ENCODE assay signal across 8 mouse cellular contexts in the genomic region with DNA sequence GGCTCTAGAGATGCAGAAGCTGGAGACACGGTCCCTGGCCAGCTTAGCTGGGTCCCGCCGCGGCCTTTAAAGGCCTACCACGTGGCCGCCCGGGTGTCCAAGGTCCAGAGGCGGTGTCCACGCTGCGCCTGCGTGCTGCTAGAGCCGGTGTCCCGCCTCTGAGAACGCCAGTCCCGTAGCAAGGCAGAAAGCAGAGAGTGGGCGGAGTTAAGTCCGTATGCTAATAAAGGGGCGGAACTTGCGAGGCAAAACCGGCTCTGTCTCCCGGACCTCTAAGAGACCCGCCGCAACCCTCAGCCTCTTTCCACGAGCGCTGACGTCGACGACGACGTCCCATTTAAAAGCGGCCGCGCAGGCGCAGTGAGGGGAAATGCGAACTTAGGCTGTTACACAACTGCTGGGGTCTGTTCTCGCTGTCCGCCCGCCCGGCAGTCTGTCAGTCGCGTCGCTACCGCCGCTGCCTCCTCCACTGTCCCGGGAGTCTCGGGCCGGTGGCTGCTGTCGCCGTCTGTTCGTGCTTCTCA. TPM values are rescaled to one million over a fixed set of nuclear protein-coding genes. Genes with fewer than 3 reads are reported as not detected.
A peak's percentile ranks its signal among the peaks of the same experiment; 100 is the strongest.
DNase-seq lines count a peak whose midpoint lies in the region; ATAC-seq and TF ChIP-seq lines count a peak whose summit lies in the region.

Gene Top1, plus strand, starts transcription at position 275 of the 524 bp plus-strand sequence.

- DNase-seq in c-Kit-positive CD71-positive TER-119-positive erythroid progenitor cells, embryonic 14.5 days (ENCODE audit: low spot score), result peak; percentile 99
- DNase-seq in heart, postnatal 0 days (ENCODE audit: low spot score), result peak; percentile 100
- DNase-seq in kidney, postnatal 4 days, result peak; percentile 99

- TF ChIP-seq POLR2A in testis, adult 2 months (IDR thresholded peaks at IDR 0.05; ENCODE audit: control insufficient read depth, low read depth, low read length), result peak; percentile 98

- H3K4me1 ChIP-seq in E14TG2a.4 (replicated peaks; ENCODE audit: low read depth, low read length), result peaks cover 29% of the 10 kb centered on the region
- peaks cover 24% of the 10 kb centered on the region for H3K4me1 ChIP-seq in forebrain, embryonic 12.5 days
- peaks cover 15% of the 10 kb centered on the region for H3K4me1 ChIP-seq in heart, postnatal 0 days (ENCODE audit: control insufficient read depth, insufficient read depth)
- H3K4me1 ChIP-seq in liver, embryonic 16.5 days (ENCODE audit: control insufficient read depth, low read depth, low read length), result peaks cover 18% of the 10 kb centered on the region
- peaks cover 25% of the 10 kb centered on the region for H3K4me1 ChIP-seq in neural tube, embryonic 13.5 days (replicated peaks)
- peaks cover 7% of the 10 kb centered on the region for H3K4me1 ChIP-seq in testis, adult 2 months (ENCODE audit: control insufficient read depth, insufficient read depth, low read length)

- peaks cover 45% of the 10 kb centered on the region for H3K9me3 ChIP-seq in E14TG2a.4 (ENCODE audit: low read length)
- no peaks in the 10 kb centered on the region for H3K9me3 ChIP-seq in forebrain, embryonic 12.5 days
- no peaks in the 10 kb centered on the region for H3K9me3 ChIP-seq in heart, postnatal 0 days (replicated peaks; ENCODE audit: control insufficient read depth, low read length)
- H3K9me3 ChIP-seq in liver, embryonic 16.5 days (replicated peaks; ENCODE audit: control insufficient read depth, low read length), result no peaks in the 10 kb centered on the region
- H3K9me3 ChIP-seq in neural tube, embryonic 13.5 days, result no peaks in the 10 kb centered on the region

- H3K4me2 ChIP-seq in forebrain, embryonic 12.5 days, result peak within 1 kb of the TSS; percentile 81
- H3K4me2 ChIP-seq in heart, postnatal 0 days (ENCODE audit: low read depth, low read length), result peak within 1 kb of the TSS; percentile 60
- H3K4me2 ChIP-seq in liver, embryonic 16.5 days (ENCODE audit: low read depth, low read length), result peak within 1 kb of the TSS; percentile 74
- peak within 1 kb of the TSS; percentile 93 for H3K4me2 ChIP-seq in neural tube, embryonic 13.5 days

- peak; percentile 97 for ATAC-seq in forebrain, embryonic 12.5 days (ENCODE audit: low FRiP score)
- peak; percentile 99 for ATAC-seq in heart, postnatal 0 days (ENCODE audit: insufficient read depth, low read depth)
- ATAC-seq in liver, embryonic 16.5 days (ENCODE audit: low read depth), result peak; percentile 96
- peak; percentile 99 for ATAC-seq in neural tube, embryonic 13.5 days (ENCODE audit: low read depth)

- peak within 1 kb of the TSS; percentile 98 for H3K27ac ChIP-seq in forebrain, embryonic 12.5 days
- H3K27ac ChIP-seq in heart, postnatal 0 days (ENCODE audit: low read depth), result peak within 1 kb of the TSS; percentile 100
- H3K27ac ChIP-seq in liver, embryonic 16.5 days (ENCODE audit: low read length), result peak within 1 kb of the TSS; percentile 97
- H3K27ac ChIP-seq in neural tube, embryonic 13.5 days (replicated peaks), result peak within 1 kb of the TSS; percentile 99
- peak within 1 kb of the TSS; percentile 97 for H3K27ac ChIP-seq in testis, adult 2 months (ENCODE audit: control insufficient read depth, insufficient read depth, low read depth, low read length)

- peaks cover 40% of the 10 kb centered on the region for H3K36me3 ChIP-seq in E14TG2a.4 (ENCODE audit: insufficient read depth, low read length)
- H3K36me3 ChIP-seq in forebrain, embryonic 12.5 days (replicated peaks), result no peaks in the 10 kb centered on the region
- no peaks in the 10 kb centered on the region for H3K36me3 ChIP-seq in heart, postnatal 0 days (replicated peaks; ENCODE audit: control insufficient read depth, insufficient read depth, low read length)
- H3K36me3 ChIP-seq in liver, embryonic 16.5 days (ENCODE audit: control insufficient read depth, insufficient read depth), result no peaks in the 10 kb centered on the region
- H3K36me3 ChIP-seq in neural tube, embryonic 13.5 days, result no peaks in the 10 kb centered on the region
- H3K36me3 ChIP-seq in testis, adult 2 months (ENCODE audit: control insufficient read depth, insufficient read depth, low read length), result no peaks in the 10 kb centered on the region

- no peak for TF ChIP-seq CTCF in E14TG2a.4 (conservative IDR thresholded peaks at IDR 0.05; ENCODE audit: low read length)
- no peak for TF ChIP-seq CTCF in heart, postnatal 0 days (IDR thresholded peaks at IDR 0.05; ENCODE audit: low read depth)
- no peak for TF ChIP-seq CTCF in testis, adult 2 months (IDR thresholded peaks at IDR 0.05; ENCODE audit: control insufficient read depth, insufficient read depth, insufficient replicate concordance, low read depth, low read length)

- TF ChIP-seq EP300 in heart, postnatal 0 days (IDR thresholded peaks at IDR 0.05; ENCODE audit: low read depth), result no peak

- peak within 1 kb of the TSS; percentile 91 for H3K4me3 ChIP-seq in E14TG2a.4 (replicated peaks; ENCODE audit: low read length)
- peak within 1 kb of the TSS; percentile 94 for H3K4me3 ChIP-seq in forebrain, embryonic 12.5 days (replicated peaks)
- H3K4me3 ChIP-seq in heart, postnatal 0 days (ENCODE audit: low read depth, low read length), result peak within 1 kb of the TSS; percentile 99
- peak within 1 kb of the TSS; percentile 81 for H3K4me3 ChIP-seq in liver, embryonic 16.5 days (ENCODE audit: low read depth, low read length)
- H3K4me3 ChIP-seq in neural tube, embryonic 13.5 days, result peak within 1 kb of the TSS; percentile 77
- peak within 1 kb of the TSS; percentile 94 for H3K4me3 ChIP-seq in testis, adult 2 months (ENCODE audit: control insufficient read depth, low read depth, low read length)

- peak within 1 kb of the TSS; percentile 99 for H3K9ac ChIP-seq in forebrain, embryonic 12.5 days
- H3K9ac ChIP-seq in heart, postnatal 0 days (replicated peaks; ENCODE audit: low read depth, low read length), result peak within 1 kb of the TSS; percentile 99
- H3K9ac ChIP-seq in liver, embryonic 16.5 days (ENCODE audit: low read depth, low read length), result peak within 1 kb of the TSS; percentile 96
- peak within 1 kb of the TSS; percentile 99 for H3K9ac ChIP-seq in neural tube, embryonic 13.5 days

- WGBS in forebrain, embryonic 12.5 days, result under 1% methylated on average over 50 of the region's 50 CpGs
- WGBS in heart, postnatal 0 days, result under 1% methylated on average over 50 of the region's 50 CpGs
- under 1% methylated on average over 50 of the region's 50 CpGs for WGBS in liver, embryonic 16.5 days (ENCODE audit: insufficient replicate concordance)
- under 1% methylated on average over 50 of the region's 50 CpGs for WGBS in neural tube, embryonic 13.5 days

- no peaks in the 10 kb centered on the region for H3K27me3 ChIP-seq in E14TG2a.4 (ENCODE audit: insufficient read depth, low read length)
- no peaks in the 10 kb centered on the region for H3K27me3 ChIP-seq in forebrain, embryonic 12.5 days
- H3K27me3 ChIP-seq in heart, postnatal 0 days (ENCODE audit: control insufficient read depth, insufficient read depth, low read length), result no peaks in the 10 kb centered on the region
- no peaks in the 10 kb centered on the region for H3K27me3 ChIP-seq in liver, embryonic 16.5 days (ENCODE audit: control insufficient read depth, insufficient read depth, low read depth, low read length)
- no peaks in the 10 kb centered on the region for H3K27me3 ChIP-seq in neural tube, embryonic 13.5 days
- no peaks in the 10 kb centered on the region for H3K27me3 ChIP-seq in testis, adult 2 months (ENCODE audit: control insufficient read depth, insufficient read depth, low read length)

RNA-seq across cellular contexts. Expression of gene Top1, which starts in this region (rescaled TPM):
- 146 and 148 TPM in 2 replicates for polyA plus RNA-seq in forebrain, embryonic 12.5 days (2016; fragmentation: Nextera tagmentation; extraction: Ambion mirVana)
- 14.8 and 23.5 TPM in 2 replicates for total RNA-seq in heart, postnatal 0 days (2014; rRNA removed; ENCODE audit: low replicate concordance)
- 30.7 and 33.2 TPM in 2 replicates for polyA plus RNA-seq in heart, postnatal 0 days (2015; fragmentation: Nextera tagmentation; extraction: Ambion mirVana)
- polyA plus RNA-seq in liver, embryonic 16.5 days (2015; fragmentation: Nextera tagmentation; extraction: Ambion mirVana), result 55.7 and 60.3 TPM in 2 replicates
- polyA plus RNA-seq in neural tube, embryonic 13.5 days (2015; fragmentation: Nextera tagmentation; extraction: Ambion mirVana), result 92.2 and 97.2 TPM in 2 replicates
- polyA plus RNA-seq in testis, adult 2 months (2012; rRNA removed), result 6.3 and 7.0 TPM in 2 replicates

Comparison
In these comparisons a context has a peak if more than half of its experiments do, and no peak if none do; other contexts are left out.
1. Peak in every context shown above with its lines: DNase-seq, ATAC-seq, H3K4me3 ChIP-seq and H3K27ac ChIP-seq.